Mouse (Mus musculus): ENCODE measurements around the gene Smim26.

- no peak for TF ChIP-seq CTCF (IDR thresholded peaks at IDR 0.05; ENCODE audit: insufficient read depth, low read length)
- TF ChIP-seq POLR2A (IDR thresholded peaks at IDR 0.05; ENCODE audit: borderline replicate concordance, extremely low read depth, low read depth, low read length): no peak
These were observed 44.0 kb downstream of the Smim26 start for GRCm38 (mm10) chr2:144637671-144638395.

All from lung, adult 2 months (tissue).